Mouse (Mus musculus): Measurements from ENCODE around the gene Vmn1r214.

- TF ChIP-seq HCFC1 (IDR thresholded peaks at IDR 0.05; ENCODE audit: borderline replicate concordance, insufficient read depth, low read length) (no peak), ZNF384 (IDR thresholded peaks at IDR 0.05; ENCODE audit: low read depth, low read length) (no peak), MAFK (IDR thresholded peaks at IDR 0.05; ENCODE audit: insufficient read depth, low read depth, low read length) (no peak), CHD2 (IDR thresholded peaks at IDR 0.05; ENCODE audit: low read depth, low read length) (no peak)
Observed at GRCm38 (mm10) chr13:23018158-23018557, 12.1 kb upstream of the Vmn1r214 start.

Measured in ES-E14 (cell line).